1 mouse cellular context compared by ENCODE assay signal in genomic region chr2:20722165-20722991, GRCm38 (mm10).
TF ChIP-seq lines count a peak whose summit lies in the region.

No protein-coding gene starts in this region.

TF ChIP-seq in CH12.LX, 34 proteins besides CTCF, POLR2A, EP300 and RAD21 (continued from another document):
- no peak for TF ChIP-seq NRF1 (IDR thresholded peaks at IDR 0.05; ENCODE audit: low read depth, low read length)
- peak; percentile 73 for TF ChIP-seq ZNF384 (IDR thresholded peaks at IDR 0.05; ENCODE audit: low read depth, low read length)
- no peak for TF ChIP-seq ZMIZ1 (IDR thresholded peaks at IDR 0.05; ENCODE audit: low read depth, low read length)
- TF ChIP-seq GABPA (IDR thresholded peaks at IDR 0.05; ENCODE audit: insufficient replicate concordance, low read depth, low read length) = no peak
- TF ChIP-seq MXI1 (IDR thresholded peaks at IDR 0.05; ENCODE audit: low read depth, low read length) = no peak; the same call in 1 of the 2 replicates
